Mouse (Mus musculus) ovary, postnatal 14 days (tissue): ENCODE measurements at regions not wholly inside any gene's neighbourhood (a gene's known extent, or its start where the extent isn't known, plus 50 kb on each side); places are given as distances from the start of the nearest gene placed in this dataset.

Source experiments
- DNase-seq: peaks from one replicate; pipeline ENCODE4 v3.0.0; 2022; ENCODE audit warnings: low spot score

GRCm38 (mm10) chr5:11983452-11983851 lies 65.6 kb downstream of the 4933402N22Rik start:
- no peak for DNase-seq

- no peak for DNase-seq
Observed at GRCm38 (mm10) chr5:11989140-11989539, 71.3 kb downstream of the 4933402N22Rik start.

- no peak for DNase-seq
Observed at GRCm38 (mm10) chr5:12000777-12001176, 82.9 kb downstream of the 4933402N22Rik start.

GRCm38 (mm10) chr5:12006473-12006872 lies 88.6 kb downstream of the 4933402N22Rik start:
- no peak for DNase-seq

- no peak for DNase-seq
Observed at GRCm38 (mm10) chr5:12016332-12016731, 98.5 kb downstream of the 4933402N22Rik start.

- no peak for DNase-seq
Observed at GRCm38 (mm10) chr5:12020489-12020888, 102.6 kb downstream of the 4933402N22Rik start.

- no peak for DNase-seq
Observed at GRCm38 (mm10) chr5:12024705-12025383, 107.0 kb downstream of the 4933402N22Rik start.

GRCm38 (mm10) chr5:12030002-12030401 lies 112.2 kb downstream of the 4933402N22Rik start:
- DNase-seq = peak; percentile 50

- no peak for DNase-seq
Observed at GRCm38 (mm10) chr5:12049806-12050205, 132.0 kb downstream of the 4933402N22Rik start.

GRCm38 (mm10) chr5:12080191-12080590 lies 162.3 kb downstream of the 4933402N22Rik start:
- no peak for DNase-seq

- no peak for DNase-seq
Observed at GRCm38 (mm10) chr5:12093680-12094079, 175.8 kb downstream of the 4933402N22Rik start.

GRCm38 (mm10) chr5:12116587-12117354 lies 198.9 kb downstream of the 4933402N22Rik start:
- DNase-seq = no peak

- no peak for DNase-seq
Observed at GRCm38 (mm10) chr5:12124935-12125334, 207.1 kb downstream of the 4933402N22Rik start.

GRCm38 (mm10) chr5:12127484-12128265 lies 209.8 kb downstream of the 4933402N22Rik start:
- DNase-seq = no peak

- no peak for DNase-seq
Observed at GRCm38 (mm10) chr5:12138961-12139360, 221.1 kb downstream of the 4933402N22Rik start.

- no peak for DNase-seq
Observed at GRCm38 (mm10) chr5:12153295-12153694, 229.9 kb upstream of the Sema3d start.

GRCm38 (mm10) chr5:12154551-12155091 lies 228.6 kb upstream of the Sema3d start:
- DNase-seq = no peak

- DNase-seq = no peak
Observed at GRCm38 (mm10) chr5:12191681-12192080, 191.5 kb upstream of the Sema3d start.

- DNase-seq = no peak
Observed at GRCm38 (mm10) chr5:12207452-12207851, 175.7 kb upstream of the Sema3d start.

- DNase-seq = no peak
Observed at GRCm38 (mm10) chr5:12209631-12210030, 173.6 kb upstream of the Sema3d start.

- DNase-seq = no peak
Observed at GRCm38 (mm10) chr5:12213448-12213847, 169.7 kb upstream of the Sema3d start.

GRCm38 (mm10) chr5:12219424-12220107 lies 163.6 kb upstream of the Sema3d start:
- DNase-seq = no peak
